In genomic region chr3:101961146-101961835, GRCm38 (mm10) we compare ENCODE assay signal across 25 mouse cellular contexts. TPM values are rescaled to one million over a fixed set of nuclear protein-coding genes. Genes with fewer than 3 reads are reported as not detected.
DNase-seq lines count a peak whose midpoint lies in the region; ATAC-seq and TF ChIP-seq lines count a peak whose summit lies in the region.
"Had no signal": no experiment of that assay in that cellular context is flagged by ENCODE, and none has a peak within 500 bp of the region (broad histone marks: within the 10 kb centered on the region; RNA-seq: fewer than 3 reads in every experiment).

No protein-coding gene starts in this region.

- no peaks in the 10 kb centered on the region for H3K9me3 ChIP-seq in forebrain, postnatal 0 days (ENCODE audit: low read length)
- no peaks in the 10 kb centered on the region for H3K9me3 ChIP-seq in forebrain, embryonic 14.5 days (replicated peaks; ENCODE audit: control insufficient read depth, low read length)
- no peaks in the 10 kb centered on the region for H3K9me3 ChIP-seq in hindbrain, embryonic 15.5 days
- H3K9me3 ChIP-seq in hindbrain, embryonic 11.5 days (ENCODE audit: control insufficient read depth, low read length): no peaks in the 10 kb centered on the region
- H3K9me3 ChIP-seq: embryonic facial prominence, embryonic 10.5 days; embryonic facial prominence, embryonic 12.5 days; forebrain, embryonic 13.5 days; G1E had no signal

- no peak overlapping the region for H3K27ac ChIP-seq in forebrain, postnatal 0 days (ENCODE audit: low read depth, low read length)
- no peak overlapping the region for H3K27ac ChIP-seq in forebrain, embryonic 14.5 days (ENCODE audit: low read depth, low read length)
- peak overlapping the region; percentile 18; the same call in 1 of the 2 replicates for H3K27ac ChIP-seq in hindbrain, embryonic 15.5 days (replicated peaks)
- no peak overlapping the region for H3K27ac ChIP-seq in hindbrain, embryonic 11.5 days (ENCODE audit: low read depth, low read length)
- H3K27ac ChIP-seq: embryonic facial prominence, embryonic 10.5 days; embryonic facial prominence, embryonic 12.5 days; forebrain, embryonic 13.5 days had no signal

- H3K4me1 ChIP-seq in forebrain, postnatal 0 days (ENCODE audit: insufficient read depth): peaks cover 4% of the 10 kb centered on the region; the same call in 1 of the 2 replicates
- H3K4me1 ChIP-seq in forebrain, embryonic 14.5 days (ENCODE audit: control insufficient read depth, insufficient read depth, low read length): peaks cover 21% of the 10 kb centered on the region; the same call in 1 of the 2 replicates
- peaks cover 23% of the 10 kb centered on the region for H3K4me1 ChIP-seq in hindbrain, embryonic 15.5 days (replicated peaks)
- H3K4me1 ChIP-seq in hindbrain, embryonic 11.5 days (replicated peaks; ENCODE audit: control insufficient read depth, insufficient read depth, low read length): 0 out of 2 replicates have a peak, but pooled peaks cover 3% of the 10 kb centered on the region
- H3K4me1 ChIP-seq: embryonic facial prominence, embryonic 12.5 days had no signal

- H3K4me2 ChIP-seq in forebrain, postnatal 0 days (ENCODE audit: low read depth): no peak overlapping the region
- no peak overlapping the region for H3K4me2 ChIP-seq in forebrain, embryonic 14.5 days (ENCODE audit: low read length)
- no peak overlapping the region for H3K4me2 ChIP-seq in hindbrain, embryonic 15.5 days
- H3K4me2 ChIP-seq in hindbrain, embryonic 11.5 days (replicated peaks; ENCODE audit: low read depth, low read length): no peak overlapping the region
- H3K4me2 ChIP-seq: embryonic facial prominence, embryonic 12.5 days; forebrain, embryonic 13.5 days had no signal

- H3K27me3 ChIP-seq in forebrain, postnatal 0 days (ENCODE audit: insufficient read depth, low read length): no peaks in the 10 kb centered on the region
- no peaks in the 10 kb centered on the region for H3K27me3 ChIP-seq in forebrain, embryonic 14.5 days (replicated peaks; ENCODE audit: control insufficient read depth, insufficient read depth, low read length)
- no peaks in the 10 kb centered on the region for H3K27me3 ChIP-seq in hindbrain, embryonic 15.5 days
- no peaks in the 10 kb centered on the region for H3K27me3 ChIP-seq in hindbrain, embryonic 11.5 days (ENCODE audit: control insufficient read depth, insufficient read depth, low read length)
- H3K27me3 ChIP-seq: CH12.LX; embryonic facial prominence, embryonic 12.5 days; Patski had no signal

- peak; percentile 69 to 72 for DNase-seq in cerebellum, postnatal 10 days
- no peak for DNase-seq in cerebellum, postnatal 36 days
- DNase-seq in forebrain, postnatal 0 days: peak; percentile 13
- DNase-seq in forebrain, embryonic 14.5 days (ENCODE audit: low spot score): no peak
- DNase-seq in hindbrain, embryonic 11.5 days (ENCODE audit: low spot score): no peak
- peak; percentile 48 for DNase-seq in left cerebral cortex, postnatal 4 days
- no peak for DNase-seq in left cerebral cortex, postnatal 14 days (ENCODE audit: low spot score in 2 of 2)
- DNase-seq: adrenal gland, adult 8-10 months; adrenal gland, postnatal 14 days; adrenal gland, postnatal 36 days; B cell, adult 2 months; cerebellum, adult 18-20 months; cerebellum, adult 8-10 months; cerebellum, adult 9-11 months had no signal

- H3K9ac ChIP-seq in forebrain, postnatal 0 days: no peak overlapping the region
- H3K9ac ChIP-seq in forebrain, embryonic 14.5 days (ENCODE audit: low read length): no peak overlapping the region
- no peak overlapping the region for H3K9ac ChIP-seq in hindbrain, embryonic 15.5 days
- no peak overlapping the region for H3K9ac ChIP-seq in hindbrain, embryonic 11.5 days (ENCODE audit: low read depth, low read length)
- H3K9ac ChIP-seq: embryonic facial prominence, embryonic 12.5 days; forebrain, embryonic 13.5 days had no signal

- intact Hi-C loops in left cerebral cortex, postnatal 4 days (cut with DNase I): no loop called here
- intact Hi-C loops in left cerebral cortex, postnatal 14 days (cut with DNase I): no loop called here

- ATAC-seq in forebrain, postnatal 0 days: no peak
- ATAC-seq in forebrain, embryonic 14.5 days: no peak
- no peak for ATAC-seq in hindbrain, embryonic 15.5 days (ENCODE audit: low FRiP score, low read depth)
- no peak for ATAC-seq in hindbrain, embryonic 11.5 days (ENCODE audit: low FRiP score)
- ATAC-seq: activated CD4-positive, CD25-positive, alpha-beta regulatory T cell, adult 4 months; CD4-positive, CD25-positive, alpha-beta regulatory T cell, adult 4 months; forebrain, embryonic 13.5 days; forebrain, embryonic 16.5 days; Patski had no signal

- H3K36me3 ChIP-seq in forebrain, postnatal 0 days (ENCODE audit: insufficient read depth): no peaks in the 10 kb centered on the region
- H3K36me3 ChIP-seq in forebrain, embryonic 14.5 days (ENCODE audit: control insufficient read depth, insufficient read depth, low read length): no peaks in the 10 kb centered on the region
- no peaks in the 10 kb centered on the region for H3K36me3 ChIP-seq in hindbrain, embryonic 15.5 days
- no peaks in the 10 kb centered on the region for H3K36me3 ChIP-seq in hindbrain, embryonic 11.5 days (ENCODE audit: control insufficient read depth, insufficient read depth, low read length)
- H3K36me3 ChIP-seq: embryonic facial prominence, embryonic 10.5 days; embryonic facial prominence, embryonic 12.5 days; G1E had no signal

- TF ChIP-seq CTCF in forebrain, postnatal 0 days (IDR thresholded peaks at IDR 0.05; ENCODE audit: low read depth): no peak

- 57% methylated on average over 15 of the region's 15 CpGs for WGBS in forebrain, postnatal 0 days
- WGBS in forebrain, embryonic 14.5 days: 77% methylated on average over 15 of the region's 15 CpGs
- 78% methylated on average over 15 of the region's 15 CpGs for WGBS in hindbrain, embryonic 15.5 days
- 90% methylated on average over 15 of the region's 15 CpGs for WGBS in hindbrain, embryonic 11.5 days

- H3K4me3 ChIP-seq in forebrain, postnatal 0 days (ENCODE audit: low read depth, low read length): no peak overlapping the region
- H3K4me3 ChIP-seq in forebrain, embryonic 14.5 days (ENCODE audit: low read depth, low read length): no peak overlapping the region
- H3K4me3 ChIP-seq in hindbrain, embryonic 15.5 days: no peak overlapping the region
- no peak overlapping the region for H3K4me3 ChIP-seq in hindbrain, embryonic 11.5 days (ENCODE audit: low read depth, low read length)
- H3K4me3 ChIP-seq: embryonic facial prominence, embryonic 10.5 days; embryonic facial prominence, embryonic 12.5 days; forebrain, embryonic 13.5 days had no signal

RNA-seq across cellular contexts. Expression of gene Slc22a15, which starts 37.0 kb away (rescaled TPM):
- total RNA-seq in forebrain, postnatal 0 days (2014; rRNA removed): 8.9 and 9.8 TPM in 2 replicates
- polyA plus RNA-seq in forebrain, postnatal 0 days (2015; fragmentation: Nextera tagmentation; extraction: Ambion mirVana): 3.6 and 5.3 TPM in 2 replicates
- 4.0 and 4.4 TPM in 2 replicates for polyA plus RNA-seq in forebrain, embryonic 14.5 days (2014; fragmentation: Nextera tagmentation; extraction: Ambion mirVana)
- 5.6 and 5.8 TPM in 2 replicates for polyA plus RNA-seq in hindbrain, embryonic 15.5 days (2015; fragmentation: Nextera tagmentation; extraction: Ambion mirVana)
- polyA plus RNA-seq in hindbrain, embryonic 11.5 days (2014; fragmentation: Nextera tagmentation; extraction: Ambion mirVana): 8.4 and 10.1 TPM in 2 replicates
- 10 to 100 TPM; 17.5 to 17.8 TPM for total RNA-seq in left cerebral cortex, postnatal 4 days (2021)
- total RNA-seq in left cerebral cortex, postnatal 14 days (2021): 1 to 10 TPM; 8.3 to 9.3 TPM
- polyA plus RNA-seq: G1E had no signal

RNA-seq across cellular contexts. Expression of gene Nhlh2, which starts 48.6 kb away (rescaled TPM):
- 8.6 and 19.0 TPM in 2 replicates for total RNA-seq in forebrain, postnatal 0 days (2014; rRNA removed)
- 7.0 and 14.6 TPM in 2 replicates for polyA plus RNA-seq in forebrain, postnatal 0 days (2015; fragmentation: Nextera tagmentation; extraction: Ambion mirVana)
- 18.4 and 20.5 TPM in 2 replicates for polyA plus RNA-seq in forebrain, embryonic 14.5 days (2014; fragmentation: Nextera tagmentation; extraction: Ambion mirVana)
- polyA plus RNA-seq in hindbrain, embryonic 15.5 days (2015; fragmentation: Nextera tagmentation; extraction: Ambion mirVana): 36.2 and 40.3 TPM in 2 replicates
- polyA plus RNA-seq in hindbrain, embryonic 11.5 days (2014; fragmentation: Nextera tagmentation; extraction: Ambion mirVana): 173 and 196 TPM in 2 replicates
- 1 to 10 TPM; 2.4 to 3.5 TPM for total RNA-seq in left cerebral cortex, postnatal 4 days (2021)
- total RNA-seq in left cerebral cortex, postnatal 14 days (2021): under 1 TPM; 0.22 to 0.51 TPM
- total RNA-seq: adrenal gland, adult 18-20 months; adrenal gland, adult 8-10 months; adrenal gland, postnatal 14 days; adrenal gland, postnatal 36 days; CH12.LX had no signal
- polyA plus RNA-seq: activated CD4-positive, CD25-positive, alpha-beta regulatory T cell, adult 4 months; CD4-positive, CD25-positive, alpha-beta regulatory T cell, adult 4 months; G1E; Patski had no signal

Comparison
In these comparisons a context has a peak if more than half of its experiments do, and no peak if none do; other contexts are left out.
1. DNase-seq: peak in cerebellum, postnatal 10 days (2 of 2), forebrain, postnatal 0 days (single experiment) and left cerebral cortex, postnatal 4 days (single experiment); none in cerebellum, postnatal 36 days (0 of 2), forebrain, embryonic 14.5 days (single experiment), hindbrain, embryonic 11.5 days (single experiment) and left cerebral cortex, postnatal 14 days (0 of 2).